Mouse (Mus musculus) MN1 (cell line): ENCODE measurements around the gene Rftn1.

Source experiments
- DNase-seq: peaks from one replicate; pipeline ENCODE4 v3.0.0-alpha.2; 2016; ENCODE audit warnings: low spot score

Gene Rftn1

DNA sequence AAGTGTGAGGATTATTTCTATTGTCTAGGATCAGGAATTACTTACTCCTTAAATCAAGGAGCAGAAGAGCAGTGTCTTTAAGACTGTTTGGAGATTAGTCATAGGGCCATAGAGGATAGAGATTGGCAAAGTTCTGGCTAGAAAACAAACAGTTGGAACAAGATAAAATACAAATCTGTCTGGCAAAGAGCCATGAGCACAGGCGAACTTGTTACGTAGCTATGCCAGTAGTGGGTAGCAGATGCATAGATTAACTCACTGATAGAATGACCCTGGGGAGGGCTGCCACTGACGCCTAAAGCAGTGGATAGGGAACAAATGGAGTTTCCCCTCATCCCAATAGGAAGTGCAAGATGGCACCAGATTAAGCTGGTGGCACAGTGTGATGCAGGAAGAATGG is 97.1 kb downstream of the Rftn1 start:
- DNase-seq, result no peak

DNA sequence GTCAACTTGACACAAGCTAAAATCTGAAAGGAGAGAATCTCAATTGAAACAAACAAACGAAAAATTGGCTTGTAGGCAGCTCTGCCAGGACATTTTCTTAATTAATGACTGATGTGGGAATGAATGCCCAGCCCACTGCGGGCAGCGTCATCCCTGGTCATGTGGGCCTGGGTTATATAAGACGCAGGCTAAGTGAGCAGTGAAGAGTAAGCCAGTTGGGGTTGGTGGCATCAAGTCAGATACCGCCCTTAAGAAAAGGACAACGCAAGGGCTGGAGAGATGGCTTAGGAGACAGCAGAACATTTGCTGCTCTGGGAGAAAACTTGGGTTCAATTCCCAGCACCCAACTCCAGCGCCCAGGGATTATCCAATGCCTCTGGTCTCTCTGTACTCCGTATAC is 97.6 kb downstream of the Rftn1 start:
- no peak for DNase-seq

- no peak for DNase-seq
Measured at GRCm38 (mm10) chr17:50091829-50092228, 98.6 kb downstream of the Rftn1 start.

DNA sequence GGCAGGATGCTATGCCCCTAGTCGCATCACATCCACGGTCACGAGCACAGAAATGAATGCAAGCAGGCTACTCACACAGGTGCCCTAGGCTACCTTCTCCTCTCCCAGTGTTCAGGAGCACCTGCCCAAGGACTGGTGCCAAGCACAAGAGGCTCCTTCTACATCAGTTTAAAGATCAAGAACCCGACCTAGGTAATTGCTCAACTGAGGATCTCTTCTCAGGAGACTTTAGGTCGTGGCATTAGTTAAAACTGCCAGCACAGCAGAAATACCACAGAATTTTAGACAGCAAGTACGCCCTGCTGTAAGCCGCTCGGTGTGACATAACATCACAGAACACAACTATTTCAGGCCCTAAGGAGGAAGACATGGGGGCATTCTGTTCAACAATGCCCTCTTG is 100.7 kb downstream of the Rftn1 start:
- DNase-seq, result no peak

DNA sequence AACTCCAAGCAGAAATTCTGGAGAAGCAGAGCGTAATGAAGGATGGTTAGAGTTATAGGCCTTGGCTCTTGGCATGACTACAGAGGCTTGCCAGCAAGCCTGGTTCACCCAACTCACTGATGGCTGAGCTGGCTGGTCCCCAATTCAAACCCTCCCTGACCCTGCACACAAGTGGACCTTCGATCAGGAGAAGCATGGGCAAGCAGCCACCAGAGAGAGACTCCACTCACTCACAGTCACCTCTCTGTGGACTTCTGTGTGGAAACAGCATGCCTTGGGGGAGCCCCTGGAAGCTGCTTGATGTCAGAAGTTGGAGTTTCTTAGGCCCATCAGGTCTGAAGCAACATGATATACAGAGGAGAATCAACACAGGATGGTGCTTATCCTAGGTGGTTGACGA is 102.4 kb downstream of the Rftn1 start:
- no peak for DNase-seq

- DNase-seq, result no peak
Measured at GRCm38 (mm10) chr17:50086887-50087286, 103.6 kb downstream of the Rftn1 start.

GRCm38 (mm10) chr17:50084721-50085120 is 105.8 kb downstream of the Rftn1 start:
- DNase-seq, result no peak

- DNase-seq, result no peak
Measured at GRCm38 (mm10) chr17:50083937-50084336, 106.5 kb downstream of the Rftn1 start.

GRCm38 (mm10) chr17:50082947-50083346 is 107.5 kb downstream of the Rftn1 start:
- no peak for DNase-seq

- DNase-seq, result no peak
Measured at GRCm38 (mm10) chr17:50081647-50082046, 108.8 kb downstream of the Rftn1 start.

- DNase-seq, result no peak
Measured at GRCm38 (mm10) chr17:50080991-50081390, 109.5 kb downstream of the Rftn1 start.

DNA sequence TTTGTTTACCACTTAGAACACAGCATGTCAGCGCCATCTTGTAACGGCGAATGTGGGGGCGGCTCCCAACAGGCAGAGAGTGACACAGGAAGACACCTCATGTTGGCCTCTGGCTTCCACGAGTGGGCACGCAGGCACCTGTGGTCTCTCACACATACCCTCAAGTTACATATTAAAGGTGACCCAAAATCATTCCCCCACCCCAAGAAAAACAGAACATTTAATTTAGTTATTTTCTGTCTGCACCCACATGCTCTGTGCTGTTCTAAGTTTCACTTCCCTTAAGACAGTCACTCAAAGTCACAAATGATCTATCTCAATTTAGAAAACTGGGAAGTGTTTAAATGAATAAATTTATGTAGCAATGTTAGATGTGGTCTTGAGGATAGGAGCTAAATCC is 111.7 kb downstream of the Rftn1 start:
- no peak for DNase-seq

GRCm38 (mm10) chr17:50072982-50073965 is 117.2 kb downstream of the Rftn1 start:
- DNase-seq, result no peak

GRCm38 (mm10) chr17:50071602-50071988 is 118.9 kb downstream of the Rftn1 start:
- DNase-seq, result no peak

GRCm38 (mm10) chr17:50070822-50071601 is 119.5 kb downstream of the Rftn1 start:
- no peak for DNase-seq

- no peak for DNase-seq
Measured at GRCm38 (mm10) chr17:50069897-50070636, 120.4 kb downstream of the Rftn1 start.

- no peak for DNase-seq
Measured at GRCm38 (mm10) chr17:50069205-50069604, 121.3 kb downstream of the Rftn1 start.

- no peak for DNase-seq
Measured at GRCm38 (mm10) chr17:50068681-50069138, 121.8 kb downstream of the Rftn1 start.

- no peak for DNase-seq
Measured at GRCm38 (mm10) chr17:50067774-50068680, 122.4 kb downstream of the Rftn1 start.

- no peak for DNase-seq
Measured at GRCm38 (mm10) chr17:50066822-50067713, 123.4 kb downstream of the Rftn1 start.
